Mouse (Mus musculus): ENCODE data around the gene Cbfa2t3.

DNA sequence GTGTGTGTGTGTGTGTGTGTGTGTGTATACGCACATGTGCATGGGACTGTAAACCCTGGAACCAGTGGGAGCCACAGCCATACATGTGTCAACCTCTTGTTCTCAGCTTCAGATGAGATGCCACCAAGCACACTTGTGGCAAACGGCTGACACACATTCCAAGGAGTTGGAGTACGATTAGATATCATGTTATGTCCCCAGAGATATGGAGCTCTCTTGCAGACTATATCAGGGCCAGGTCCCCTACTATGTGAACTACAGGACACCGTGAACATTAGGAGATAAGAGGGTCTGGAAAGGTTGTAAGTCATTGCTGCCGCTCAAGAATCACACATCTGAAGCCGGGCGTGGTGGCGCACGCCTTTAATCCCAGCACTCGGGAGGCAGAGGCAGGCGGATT lies 16.1 kb downstream of the Cbfa2t3 start:
- TF ChIP-seq CTCF (IDR thresholded peaks at IDR 0.05) (no peak), EP300 (IDR thresholded peaks at IDR 0.05) (no peak)

Measured in lung, postnatal 0 days (tissue).